Mouse (Mus musculus): Measurements from ENCODE around the gene Slc1a1. TPM values are rescaled to one million over a fixed set of nuclear protein-coding genes. Genes with fewer than 3 reads are reported as not detected.

Gene Slc1a1
- polyA plus RNA-seq, 1 experiment from 2014 or later, result 0.34 TPM

DNA sequence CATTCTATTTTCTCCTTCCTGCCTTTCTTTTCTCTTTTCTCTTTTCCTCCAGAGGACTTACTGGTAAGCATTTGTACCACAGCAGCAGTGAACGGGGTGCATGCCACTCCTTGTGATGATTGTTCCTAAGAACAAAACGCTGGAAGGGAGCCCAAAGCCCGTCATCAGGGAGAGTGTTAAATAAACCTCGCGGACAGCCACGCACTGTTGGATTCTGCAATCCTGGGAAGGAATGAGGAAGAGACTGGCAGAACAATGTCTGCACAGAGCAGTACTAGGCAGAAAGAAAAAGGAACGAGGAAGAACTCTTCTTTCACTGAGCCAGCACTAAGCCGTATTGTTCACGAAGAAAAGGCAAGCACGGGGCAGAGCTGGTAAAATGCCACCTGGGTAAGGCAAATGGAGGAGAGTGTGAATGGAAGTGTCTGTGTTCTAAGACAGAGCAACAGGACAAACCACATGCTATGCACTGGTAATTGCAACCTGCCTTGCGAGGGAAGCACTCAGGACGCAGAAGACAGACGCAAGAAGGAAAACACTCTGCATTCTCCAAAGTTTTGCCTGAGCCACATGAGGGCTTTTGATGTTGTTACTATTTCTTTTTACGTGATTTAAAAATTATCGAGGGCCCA lies 7.0 kb upstream of the Slc1a1 start:
- H3K27ac ChIP-seq, result no peak overlapping the region
- H3K4me1 ChIP-seq (replicated peaks), result no peaks in the 10 kb centered on the region
- H3K9me3 ChIP-seq, result no peaks in the 10 kb centered on the region
- no peak overlapping the region for H3K4me3 ChIP-seq (replicated peaks)
- H3K9ac ChIP-seq (replicated peaks), result no peak overlapping the region
- H3K36me3 ChIP-seq, result no peaks in the 10 kb centered on the region
- ATAC-seq (ENCODE audit: insufficient number of reproducible peaks, insufficient read depth, low FRiP score, low TSS enrichment, low read depth), result no peak
- H3K4me2 ChIP-seq, result no peak overlapping the region
- WGBS, result 70% methylated on average over 15 of the region's 15 CpGs
- H3K27me3 ChIP-seq, result peaks cover 6% of the 10 kb centered on the region

DNA sequence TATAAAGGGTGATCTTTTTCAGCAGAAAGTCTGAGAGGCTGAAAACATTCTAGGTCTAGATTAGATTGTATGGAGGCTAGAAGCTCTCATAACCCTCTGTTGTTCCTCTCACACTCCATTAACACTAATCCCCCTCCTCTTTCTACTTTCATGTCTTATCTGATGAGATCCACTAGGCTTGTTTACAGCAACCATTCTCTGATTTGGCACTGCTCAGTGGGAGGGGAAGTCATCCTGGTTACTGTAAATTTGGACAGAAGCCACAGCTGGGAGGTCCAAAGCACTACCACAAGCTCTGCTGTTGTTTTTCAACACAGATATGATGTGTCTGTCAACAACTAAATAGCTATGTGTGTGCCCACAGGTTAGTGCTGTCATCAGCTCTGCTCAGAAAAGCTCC lies 3.5 kb upstream of the Slc1a1 start:
- Histone ChIP-seq H3K9me3 (no peaks in the 10 kb centered on the region), H3K9ac (replicated peaks) (no peak overlapping the region), H3K4me1 (replicated peaks) (peaks cover 7% of the 10 kb centered on the region), H3K4me2 (no peak overlapping the region), H3K27ac (no peak overlapping the region), H3K27me3 (peaks cover 29% of the 10 kb centered on the region), H3K36me3 (no peaks in the 10 kb centered on the region), H3K4me3 (replicated peaks) (no peak overlapping the region)
- no peak for ATAC-seq (ENCODE audit: insufficient number of reproducible peaks, insufficient read depth, low FRiP score, low TSS enrichment, low read depth)

DNA sequence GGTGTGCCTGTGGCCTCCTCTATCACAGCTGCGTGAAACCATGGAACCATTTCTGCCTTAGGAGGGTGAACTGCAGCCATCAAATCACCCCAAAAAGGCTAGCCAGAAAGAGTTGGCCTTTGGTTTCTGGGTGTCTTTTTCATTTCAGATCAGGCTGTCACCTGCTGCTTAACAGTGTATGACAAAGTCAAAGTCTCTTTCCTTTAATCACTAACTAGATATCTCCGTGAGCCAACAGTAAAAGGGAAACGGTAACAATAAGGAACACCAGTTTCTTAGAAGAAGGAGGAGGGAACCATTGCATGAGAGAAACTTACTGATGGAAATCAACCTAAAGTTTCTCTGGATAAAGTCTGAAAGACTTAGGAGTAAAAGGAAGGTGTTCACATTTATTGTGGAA lies 2.2 kb upstream of the Slc1a1 start:
- ATAC-seq (ENCODE audit: insufficient number of reproducible peaks, insufficient read depth, low FRiP score, low TSS enrichment, low read depth), result no peak
- no peak overlapping the region for H3K4me3 ChIP-seq (replicated peaks)
- WGBS, result 87% methylated on average over 3 of the region's 3 CpGs
- no peak overlapping the region for H3K9ac ChIP-seq (replicated peaks)
- H3K36me3 ChIP-seq, result no peaks in the 10 kb centered on the region
- no peak overlapping the region for H3K27ac ChIP-seq
- peaks cover 37% of the 10 kb centered on the region for H3K27me3 ChIP-seq
- peaks cover 7% of the 10 kb centered on the region for H3K4me1 ChIP-seq (replicated peaks)
- no peaks in the 10 kb centered on the region for H3K9me3 ChIP-seq
- no peak overlapping the region for H3K4me2 ChIP-seq

DNA sequence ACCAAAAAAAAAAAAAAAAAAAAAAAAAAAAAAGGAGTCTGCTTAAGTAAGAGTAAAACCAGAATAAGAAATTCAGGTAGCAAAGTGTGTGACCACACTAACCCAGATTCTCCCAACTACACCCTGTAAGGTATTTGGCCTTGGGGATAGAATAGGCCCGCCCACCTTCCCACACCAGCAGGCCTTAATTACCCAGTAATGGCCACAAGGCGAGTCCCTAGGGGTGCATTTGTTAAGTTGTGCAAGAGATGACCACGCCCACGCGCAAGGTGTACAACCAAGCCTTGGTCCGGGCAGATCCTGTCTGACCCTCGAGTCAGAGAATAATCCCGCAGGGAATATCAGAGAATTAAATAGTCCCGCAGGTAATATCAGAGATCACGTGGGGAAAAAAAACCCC lies 461 bp upstream of the Slc1a1 start:
- Histone ChIP-seq H3K4me1 (replicated peaks) (peaks cover 7% of the 10 kb centered on the region), H3K4me3 (replicated peaks) (peak overlapping the region; percentile 59), H3K36me3 (no peaks in the 10 kb centered on the region), H3K27ac (no peak overlapping the region), H3K4me2 (peak overlapping the region; percentile 97), H3K9me3 (no peaks in the 10 kb centered on the region), H3K27me3 (peaks cover 40% of the 10 kb centered on the region), H3K9ac (replicated peaks) (no peak overlapping the region)
- 9% methylated on average over 10 of the region's 10 CpGs for WGBS
- ATAC-seq (ENCODE audit: insufficient number of reproducible peaks, insufficient read depth, low FRiP score, low TSS enrichment, low read depth), result peak; percentile 59; the same call in 1 of the 2 replicates

DNA sequence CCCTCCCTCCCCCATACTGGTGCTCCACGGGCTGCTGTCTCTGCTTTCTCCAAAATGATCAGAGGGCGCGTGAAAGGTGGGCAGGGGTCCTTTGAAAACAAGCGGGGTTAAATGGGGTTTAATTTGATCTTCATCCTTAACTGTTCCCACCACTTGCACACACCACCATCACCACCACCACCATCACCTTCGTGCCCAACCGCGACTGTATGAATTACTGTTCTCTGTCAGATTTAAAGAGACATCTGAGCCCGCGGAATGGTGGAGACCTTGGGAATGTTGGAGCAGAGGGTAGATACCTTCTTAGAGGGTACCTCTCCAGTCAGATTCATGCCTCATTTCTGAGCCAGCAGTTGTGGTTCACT lies 633 bp downstream of the Slc1a1 start:
- peak overlapping the region; percentile 97 for H3K4me2 ChIP-seq
- peaks cover 40% of the 10 kb centered on the region for H3K27me3 ChIP-seq
- WGBS, result 6% methylated on average over 9 of the region's 9 CpGs
- no peaks in the 10 kb centered on the region for H3K36me3 ChIP-seq
- H3K9ac ChIP-seq (replicated peaks), result peak overlapping the region; percentile 57
- ATAC-seq (ENCODE audit: insufficient number of reproducible peaks, insufficient read depth, low FRiP score, low TSS enrichment, low read depth), result no peak
- peak overlapping the region; percentile 59 for H3K4me3 ChIP-seq (replicated peaks)
- H3K4me1 ChIP-seq (replicated peaks), result peaks cover 7% of the 10 kb centered on the region
- no peak overlapping the region for H3K27ac ChIP-seq
- H3K9me3 ChIP-seq, result no peaks in the 10 kb centered on the region

DNA sequence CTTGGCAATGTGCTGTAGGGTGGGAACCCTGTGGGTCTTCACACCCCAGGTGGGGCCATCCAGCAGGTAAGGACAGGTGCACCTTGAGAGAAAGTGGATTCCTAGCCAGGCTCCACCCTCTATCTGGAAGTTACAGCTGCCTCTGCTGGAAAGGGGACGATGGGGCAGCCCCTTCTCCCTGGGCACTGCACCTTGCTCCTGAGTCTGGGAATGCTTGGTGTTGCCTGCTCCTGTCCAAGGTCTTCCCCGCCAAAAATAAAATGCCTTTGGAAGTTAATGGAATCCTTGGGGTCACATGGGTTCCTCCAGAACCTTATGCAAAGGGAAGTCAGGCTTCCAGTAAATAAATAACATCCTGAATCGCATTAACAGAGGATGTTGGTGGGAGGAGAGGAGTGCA lies 1.3 kb downstream of the Slc1a1 start:
- Histone ChIP-seq H3K27me3 (peaks cover 40% of the 10 kb centered on the region), H3K36me3 (no peaks in the 10 kb centered on the region)

DNA sequence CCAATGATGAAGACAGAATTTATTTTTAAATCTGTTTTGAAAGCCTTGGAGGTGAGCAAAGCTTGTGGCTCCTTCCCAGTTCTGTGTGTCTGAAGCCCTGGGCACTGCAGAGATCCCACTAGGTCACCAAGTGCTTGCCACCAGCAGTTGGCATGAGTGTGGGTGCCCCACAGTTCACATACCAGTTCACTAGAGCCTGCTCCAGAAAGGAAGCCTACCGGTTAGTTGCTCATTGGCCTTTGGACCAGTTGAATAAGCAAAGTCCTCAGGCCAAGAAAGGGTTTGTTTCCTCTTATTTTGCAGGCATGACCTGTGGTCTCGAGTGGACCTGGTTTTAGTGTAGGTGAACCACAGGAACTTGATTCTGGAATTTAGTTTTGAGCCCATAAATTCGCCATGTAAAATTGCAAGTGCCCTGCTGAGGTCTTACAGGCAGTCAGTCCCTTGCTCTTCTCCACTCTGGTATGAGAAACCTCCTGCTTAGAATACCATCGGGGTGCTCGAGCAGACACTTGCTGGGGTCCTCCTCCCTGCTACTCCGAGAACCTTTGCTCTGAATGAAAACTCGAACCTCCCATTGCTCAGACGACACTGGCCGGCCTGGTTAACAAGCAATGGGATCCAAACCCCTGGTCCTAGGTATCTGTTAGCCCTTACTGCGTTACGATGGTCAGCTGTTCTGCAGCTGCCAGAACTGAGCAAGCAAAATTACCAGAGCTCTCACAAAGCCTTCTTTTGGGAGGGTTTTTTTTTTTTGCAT lies 2.0 kb downstream of the Slc1a1 start:
- 66% methylated on average over 11 of the region's 11 CpGs for WGBS
- Histone ChIP-seq H3K27ac (no peak overlapping the region), H3K4me2 (no peak overlapping the region), H3K27me3 (peaks cover 40% of the 10 kb centered on the region), H3K36me3 (no peaks in the 10 kb centered on the region), H3K4me3 (replicated peaks) (no peak overlapping the region), H3K9ac (replicated peaks) (no peak overlapping the region), H3K4me1 (replicated peaks) (peaks cover 7% of the 10 kb centered on the region), H3K9me3 (no peaks in the 10 kb centered on the region)
- no peak for ATAC-seq (ENCODE audit: insufficient number of reproducible peaks, insufficient read depth, low FRiP score, low TSS enrichment, low read depth)

More for the DNA sequence above, 1.3 kb downstream of the Slc1a1 start:
- Histone ChIP-seq H3K4me2 (0 out of 2 replicates have a peak overlapping the region, but pooled peaks have one; percentile 97), H3K4me3 (replicated peaks) (no peak overlapping the region), H3K9ac (replicated peaks) (no peak overlapping the region), H3K4me1 (replicated peaks) (peaks cover 7% of the 10 kb centered on the region), H3K27ac (no peak overlapping the region), H3K9me3 (no peaks in the 10 kb centered on the region)
- 56% methylated on average over 3 of the region's 3 CpGs for WGBS
- no peak for ATAC-seq (ENCODE audit: insufficient number of reproducible peaks, insufficient read depth, low FRiP score, low TSS enrichment, low read depth)

DNA sequence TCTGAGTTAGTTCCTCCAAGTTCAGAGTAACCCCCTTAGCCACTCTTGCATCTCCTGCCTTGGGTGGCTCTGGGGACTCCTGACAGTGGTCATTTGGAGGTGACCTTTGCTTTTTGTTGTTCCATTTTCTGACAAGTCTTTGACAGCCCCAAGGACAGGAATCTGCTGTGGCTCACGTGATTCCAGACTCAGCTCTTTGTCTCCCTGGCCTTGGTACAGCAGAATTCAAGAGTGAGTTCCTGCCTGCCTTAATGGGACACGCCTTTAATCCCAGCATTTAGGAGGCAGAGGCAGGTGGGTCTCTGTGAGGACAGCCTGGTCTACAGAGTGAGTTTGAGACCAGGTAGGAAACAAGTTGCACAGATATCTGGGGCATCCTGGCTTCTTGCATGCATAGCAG lies 3.9 kb downstream of the Slc1a1 start:
- no peak for ATAC-seq (ENCODE audit: insufficient number of reproducible peaks, insufficient read depth, low FRiP score, low TSS enrichment, low read depth)
- 77% methylated on average over 2 of the region's 2 CpGs for WGBS

DNA sequence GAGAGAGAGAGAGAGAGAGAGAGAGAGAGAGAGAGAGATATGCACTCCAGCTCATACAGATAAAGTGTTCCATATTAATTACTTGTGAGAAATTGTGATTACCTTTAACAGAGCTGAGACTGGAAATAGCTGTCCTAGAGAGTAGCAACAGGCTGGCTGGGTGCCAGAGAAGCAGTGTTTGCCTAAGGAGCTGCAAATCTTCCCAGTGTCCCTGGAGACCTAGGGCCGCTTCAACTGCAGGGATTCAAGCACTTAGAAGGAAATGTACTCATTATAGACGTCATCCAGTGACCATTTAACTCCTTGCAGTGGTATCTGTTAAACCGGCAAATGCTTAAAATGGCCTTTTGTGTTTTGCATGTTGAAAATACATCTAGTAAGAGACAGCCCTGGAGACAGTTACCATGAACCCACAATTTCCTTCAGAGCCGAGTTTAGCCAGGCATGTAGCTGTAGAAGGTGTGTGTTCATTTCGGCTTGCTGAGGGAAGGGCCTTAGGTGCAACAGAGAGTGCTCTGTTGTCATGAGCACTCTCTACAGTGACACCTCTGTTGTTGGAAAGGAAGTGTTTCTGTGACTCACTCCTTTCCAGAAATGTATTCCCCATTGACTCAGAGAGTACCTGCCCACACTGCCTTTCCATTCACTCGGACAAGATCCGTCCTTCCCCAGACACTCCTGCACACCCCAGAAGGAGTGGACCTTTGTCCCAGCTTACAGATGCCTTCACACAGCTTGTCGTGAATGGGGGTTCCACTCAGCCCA lies 10.3 kb downstream of the Slc1a1 start:
- no peak for ATAC-seq (ENCODE audit: insufficient number of reproducible peaks, insufficient read depth, low FRiP score, low TSS enrichment, low read depth)
- H3K9me3 ChIP-seq, result no peaks in the 10 kb centered on the region
- H3K4me3 ChIP-seq (replicated peaks), result no peak overlapping the region
- H3K36me3 ChIP-seq, result no peaks in the 10 kb centered on the region
- H3K4me1 ChIP-seq (replicated peaks), result no peaks in the 10 kb centered on the region
- WGBS, result 68% methylated on average over 8 of the region's 8 CpGs
- no peak overlapping the region for H3K9ac ChIP-seq (replicated peaks)
- no peak overlapping the region for H3K4me2 ChIP-seq
- H3K27ac ChIP-seq, result no peak overlapping the region
- H3K27me3 ChIP-seq, result no peaks in the 10 kb centered on the region

More for the DNA sequence above, 3.9 kb downstream of the Slc1a1 start:
- peaks cover 31% of the 10 kb centered on the region for H3K27me3 ChIP-seq
- H3K4me2 ChIP-seq, result no peak overlapping the region
- no peak overlapping the region for H3K27ac ChIP-seq
- H3K4me1 ChIP-seq (replicated peaks), result peaks cover 7% of the 10 kb centered on the region
- no peaks in the 10 kb centered on the region for H3K9me3 ChIP-seq
- no peaks in the 10 kb centered on the region for H3K36me3 ChIP-seq
- H3K4me3 ChIP-seq (replicated peaks), result no peak overlapping the region
- H3K9ac ChIP-seq (replicated peaks), result no peak overlapping the region

DNA sequence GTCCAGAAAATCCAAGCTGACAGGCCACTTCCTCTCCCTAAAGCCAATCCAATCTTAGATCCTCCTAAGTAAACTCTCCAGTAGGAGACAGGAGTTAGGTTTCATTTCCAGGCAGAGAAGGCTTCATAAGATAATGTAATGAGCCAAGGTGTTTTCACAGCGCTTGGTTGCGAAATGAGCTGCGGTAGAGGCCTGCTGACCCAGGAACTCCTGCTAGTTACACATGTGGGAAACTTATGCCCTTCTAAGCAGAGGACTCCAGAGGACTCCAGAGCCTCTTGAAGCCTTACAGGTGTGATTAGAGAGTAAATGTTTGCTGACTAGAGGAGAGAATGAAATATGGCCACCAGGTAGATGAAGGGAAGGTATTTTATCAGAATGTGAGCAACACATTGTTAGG lies 15.7 kb downstream of the Slc1a1 start:
- Histone ChIP-seq H3K9me3 (no peaks in the 10 kb centered on the region), H3K27me3 (no peaks in the 10 kb centered on the region), H3K36me3 (no peaks in the 10 kb centered on the region), H3K4me3 (replicated peaks) (no peak overlapping the region), H3K27ac (no peak overlapping the region), H3K9ac (replicated peaks) (no peak overlapping the region), H3K4me1 (replicated peaks) (no peaks in the 10 kb centered on the region), H3K4me2 (no peak overlapping the region)
- ATAC-seq (ENCODE audit: insufficient number of reproducible peaks, insufficient read depth, low FRiP score, low TSS enrichment, low read depth), result no peak
- WGBS, result 96% methylated on average over 3 of the region's 3 CpGs

DNA sequence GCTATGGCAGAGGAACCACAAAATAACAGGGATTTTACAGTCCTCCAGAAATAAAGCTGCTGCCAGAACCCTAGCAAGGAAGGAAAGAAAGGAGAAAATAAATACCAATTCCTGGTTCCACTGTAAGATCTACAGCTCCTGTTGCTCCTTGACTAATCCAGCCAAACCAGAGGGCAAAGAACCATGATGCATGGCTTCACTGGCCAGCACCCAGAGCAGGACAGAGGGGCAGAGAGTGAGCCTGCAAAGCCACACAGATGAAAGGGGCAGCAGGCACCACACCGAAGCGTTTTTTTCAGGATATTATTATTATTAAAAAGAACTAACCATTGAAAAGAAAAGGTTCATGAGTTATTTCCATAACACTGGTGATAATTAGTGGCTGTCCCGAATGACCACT lies 17.2 kb downstream of the Slc1a1 start:
- no peaks in the 10 kb centered on the region for H3K27me3 ChIP-seq
- H3K4me3 ChIP-seq (replicated peaks), result no peak overlapping the region
- H3K9me3 ChIP-seq, result no peaks in the 10 kb centered on the region
- no peak for ATAC-seq (ENCODE audit: insufficient number of reproducible peaks, insufficient read depth, low FRiP score, low TSS enrichment, low read depth)
- H3K4me2 ChIP-seq, result no peak overlapping the region
- WGBS, result 83% methylated on average over 3 of the region's 3 CpGs
- H3K27ac ChIP-seq, result no peak overlapping the region
- no peaks in the 10 kb centered on the region for H3K4me1 ChIP-seq (replicated peaks)
- H3K36me3 ChIP-seq, result no peaks in the 10 kb centered on the region
- H3K9ac ChIP-seq (replicated peaks), result no peak overlapping the region

Data from limb, embryonic 12.5 days (tissue).